Mouse (Mus musculus) lung, embryonic 16.5 days (tissue): ENCODE measurements at regions not wholly inside any gene's neighbourhood (a gene's known extent, or its start where the extent isn't known, plus 50 kb on each side); places are given as distances from the start of the nearest gene placed in this dataset.

ENCODE experiments used
- ATAC-seq: fragments of 200-750 bp; cut with Nextera tagmentation; 2 replicates; pipeline ENCODE4 v1.8.0; 2017; ENCODE audit warnings: low read depth, mild to moderate bottlenecking, moderate library complexity
- H3K27ac ChIP-seq: fragments of 300-500 bp; sonication (generic); 2 replicates; pipeline ENCODE4 v1.5.1; 2014; ENCODE audit warnings: mild to moderate bottlenecking, control low read depth, low read length
- H3K27me3 ChIP-seq: fragments of 300-500 bp; sonication (generic); 2 replicates; pipeline ENCODE4 v1.6.1; 2014; ENCODE audit warnings: low read depth, low read length, mixed read lengths; ENCODE audit not compliant: control insufficient read depth, insufficient read depth
- H3K36me3 ChIP-seq: fragments of 300-500 bp; sonication (generic); 2 replicates; pipeline ENCODE4 v1.6.1; 2014; ENCODE audit warnings: low read length; ENCODE audit not compliant: control insufficient read depth, insufficient read depth
- H3K4me1 ChIP-seq: fragments of 300-500 bp; sonication (generic); replicated peaks from 2 replicates; pipeline ENCODE4 v1.6.1; 2014; ENCODE audit warnings: low read length, mixed read lengths; ENCODE audit not compliant: control insufficient read depth, insufficient read depth
- H3K4me2 ChIP-seq: fragments of 300-500 bp; sonication (generic); 2 replicates; pipeline ENCODE4 v1.6.1; 2014; ENCODE audit warnings: low read depth, low read length, control low read depth
- H3K4me3 ChIP-seq: fragments of 300-500 bp; sonication (generic); 2 replicates; pipeline ENCODE4 v1.5.1; 2014; ENCODE audit warnings: mild to moderate bottlenecking, low read length, control low read depth
- H3K9ac ChIP-seq: fragments of 300-500 bp; sonication (generic); 2 replicates; pipeline ENCODE4 v1.6.1; 2014; ENCODE audit warnings: low read length, control low read depth
- H3K9me3 ChIP-seq: fragments of 300-500 bp; sonication (generic); 2 replicates; pipeline ENCODE4 v1.6.1; 2016; ENCODE audit warnings: low read length; ENCODE audit not compliant: control insufficient read depth
- WGBS: fragments of 180-500 bp; shearing (Covaris S2); extraction: QIAGEN DNeasy Blood & Tissue Kit; methylation state at CpG from one replicate; pipeline ENCODE4 v1.1.7; 2014; 5-methylcytosine and 5-hydroxymethylcytosine counted together

GRCm38 (mm10) chr2:78011821-78012220, 65.6 kb upstream of the Cwc22 start:
- Histone ChIP-seq H3K27ac (no peak overlapping the region), H3K9me3 (no peaks in the 10 kb centered on the region), H3K4me2 (no peak overlapping the region), H3K36me3 (no peaks in the 10 kb centered on the region), H3K4me1 (no peaks in the 10 kb centered on the region), H3K27me3 (no peaks in the 10 kb centered on the region), H3K9ac (no peak overlapping the region), H3K4me3 (no peak overlapping the region)
- WGBS: 93% methylated on average over 2 of the region's 2 CpGs
- ATAC-seq: no peak

- Histone ChIP-seq H3K27me3 (no peaks in the 10 kb centered on the region), H3K9ac (no peak overlapping the region), H3K4me3 (no peak overlapping the region), H3K36me3 (no peaks in the 10 kb centered on the region), H3K27ac (no peak overlapping the region), H3K4me1 (no peaks in the 10 kb centered on the region), H3K9me3 (no peaks in the 10 kb centered on the region), H3K4me2 (no peak overlapping the region)
- WGBS: 64% methylated on average over 2 of the region's 2 CpGs
- no peak for ATAC-seq
Observed at GRCm38 (mm10) chr2:78011051-78011800, 65.1 kb upstream of the Cwc22 start.

DNA sequence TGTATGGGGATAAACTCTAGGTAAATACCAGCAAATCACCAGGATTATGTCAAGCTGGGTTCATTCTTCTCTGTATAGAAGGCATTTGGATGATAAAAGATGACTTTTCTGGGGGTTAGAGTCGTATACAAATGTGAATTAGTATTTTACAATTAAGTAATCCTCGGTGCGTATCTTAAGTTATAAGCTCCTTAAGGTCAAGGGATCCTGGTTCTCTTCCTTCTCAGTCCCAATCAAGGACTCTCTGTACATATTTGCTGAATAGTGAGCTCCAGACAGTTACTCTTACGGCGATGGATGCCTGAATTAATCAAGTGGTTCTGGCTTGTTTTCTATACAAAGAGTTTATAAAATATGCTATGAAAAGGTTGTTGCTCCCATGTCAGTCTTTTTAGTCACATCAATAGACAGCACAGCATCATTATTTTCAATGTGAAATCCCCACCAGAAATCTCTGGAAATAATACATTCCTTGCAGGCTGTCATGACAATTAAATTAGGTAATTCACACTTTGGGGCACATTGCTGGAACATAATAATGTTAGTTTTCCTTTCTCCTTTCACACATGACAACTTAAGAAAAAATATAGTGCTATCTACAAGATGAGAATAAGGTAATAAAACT, 64.0 kb upstream of the Cwc22 start:
- WGBS: 78% methylated on average over 5 of the region's 5 CpGs
- Histone ChIP-seq H3K4me2 (no peak overlapping the region), H3K4me3 (no peak overlapping the region), H3K27ac (no peak overlapping the region), H3K27me3 (no peaks in the 10 kb centered on the region), H3K9me3 (no peaks in the 10 kb centered on the region), H3K9ac (no peak overlapping the region), H3K36me3 (no peaks in the 10 kb centered on the region), H3K4me1 (no peaks in the 10 kb centered on the region)
- ATAC-seq: no peak

DNA sequence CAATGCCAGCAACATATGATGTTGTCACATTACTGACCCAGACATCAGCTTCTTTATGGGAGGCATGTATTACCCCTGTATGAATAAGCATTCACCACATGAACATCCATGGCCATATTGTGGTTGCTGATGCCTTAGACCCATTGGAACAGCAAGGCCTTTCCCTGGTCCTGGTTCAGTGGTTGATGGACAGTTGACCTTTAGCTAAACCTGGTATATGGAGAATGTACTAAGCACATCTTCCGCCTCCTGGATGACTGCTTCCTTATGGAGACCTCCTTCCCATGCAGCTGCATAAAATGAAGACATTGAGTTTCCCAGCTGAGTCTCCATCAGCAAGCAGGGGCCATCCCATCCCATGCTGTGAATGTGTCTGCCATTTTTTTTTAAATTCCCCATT, 61.9 kb upstream of the Cwc22 start:
- Histone ChIP-seq H3K36me3 (no peaks in the 10 kb centered on the region), H3K4me1 (no peaks in the 10 kb centered on the region), H3K9ac (no peak overlapping the region), H3K4me2 (no peak overlapping the region), H3K4me3 (no peak overlapping the region), H3K27ac (no peak overlapping the region), H3K27me3 (no peaks in the 10 kb centered on the region), H3K9me3 (no peaks in the 10 kb centered on the region)
- no peak for ATAC-seq
- 96% methylated on average over 1 of the region's 1 CpGs for whole genome bisulfite sequencing

GRCm38 (mm10) chr2:78005402-78006021, 59.3 kb upstream of the Cwc22 start:
- WGBS: 31% methylated on average over 7 of the region's 7 CpGs
- no peaks in the 10 kb centered on the region for H3K36me3 ChIP-seq
- no peak overlapping the region for H3K9ac ChIP-seq
- no peak overlapping the region for H3K4me3 ChIP-seq
- H3K27ac ChIP-seq: no peak overlapping the region
- no peaks in the 10 kb centered on the region for H3K4me1 ChIP-seq
- no peak overlapping the region for H3K4me2 ChIP-seq
- no peak for ATAC-seq
- no peaks in the 10 kb centered on the region for H3K27me3 ChIP-seq
- H3K9me3 ChIP-seq: no peaks in the 10 kb centered on the region

DNA sequence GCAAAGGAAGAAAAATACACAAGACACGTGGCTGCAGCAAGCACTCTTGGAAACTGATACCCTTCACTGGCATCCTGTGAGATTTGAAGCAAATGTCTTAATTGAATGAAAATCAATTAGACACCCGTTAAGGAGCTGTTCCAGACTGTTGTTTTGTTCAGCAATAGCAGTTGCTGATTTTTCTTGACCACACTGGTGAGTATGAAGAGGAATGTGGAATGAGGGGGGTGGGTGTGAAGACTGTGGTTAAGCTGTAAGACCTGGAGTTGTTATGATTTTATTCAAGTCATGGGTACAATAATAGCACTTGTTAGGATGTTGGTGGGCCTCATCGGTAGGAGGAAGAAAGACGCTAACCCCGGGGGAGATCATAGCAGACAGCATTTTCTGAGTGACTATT, 58.3 kb upstream of the Cwc22 start:
- Histone ChIP-seq H3K36me3 (no peaks in the 10 kb centered on the region), H3K27ac (no peak overlapping the region), H3K4me1 (no peaks in the 10 kb centered on the region), H3K27me3 (no peaks in the 10 kb centered on the region), H3K9me3 (no peaks in the 10 kb centered on the region), H3K4me3 (no peak overlapping the region), H3K9ac (no peak overlapping the region), H3K4me2 (no peak overlapping the region)
- no peak for ATAC-seq
- 62% methylated on average over 5 of the region's 5 CpGs for WGBS
